Mouse (Mus musculus) adrenal gland, adult 18-20 months (tissue): Measurements from ENCODE around the gene Cpsf6. TPM values are rescaled to one million over a fixed set of nuclear protein-coding genes. Genes with fewer than 3 reads are reported as not detected.

Experiments
- DNase-seq, 2 experiments: peaks; one replicate each; pipeline ENCODE4 v3.0.0; 2021 to 2022; ENCODE audit warnings: low spot score in 2 of 2
- total RNA-seq, 2 experiments: library from RNA; stranded (reverse); gene quantifications; 1 replicate in 1 of 2; 2 replicates in 1 of 2; pipeline ENCODE4 v1.2.3; 2021

The Cpsf6 gene
- total RNA-seq, 2 experiments from 2014 or later, result 79.2 to 79.5 TPM

DNA sequence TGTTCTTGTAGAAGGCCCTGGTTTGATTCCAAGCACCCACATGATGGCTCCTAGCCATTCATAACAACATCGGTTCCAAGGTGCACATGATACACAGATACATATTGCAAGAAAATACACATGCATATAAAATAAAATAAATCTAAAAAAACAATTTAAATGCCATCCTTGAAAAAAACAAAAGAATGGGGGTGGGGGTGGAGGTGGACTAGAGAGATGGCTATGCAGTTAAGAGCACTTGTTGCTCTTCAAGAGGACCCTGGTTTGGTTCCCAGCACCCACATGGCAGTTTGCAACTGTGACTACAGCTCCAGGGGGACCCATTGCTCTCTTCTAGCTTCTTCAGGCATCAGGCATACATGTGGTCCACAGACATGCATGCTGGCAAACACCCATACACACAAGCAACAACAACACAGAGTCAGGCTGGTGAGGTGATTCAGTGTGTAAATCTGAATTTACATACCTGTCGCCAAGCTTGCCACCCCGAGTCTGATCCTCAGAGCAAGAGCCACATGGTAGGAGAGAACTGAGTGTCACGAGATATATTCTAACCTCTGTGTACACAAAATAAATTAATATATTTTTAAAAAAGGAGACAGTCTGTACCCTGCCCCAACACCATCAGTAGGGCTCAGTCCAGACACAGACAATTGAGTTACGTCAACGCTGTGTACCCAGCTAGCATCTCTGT lies 35.7 kb upstream of the Cpsf6 start:
- no peak for DNase-seq

GRCm38 (mm10) chr10:117414726-117415125 lies 34.9 kb upstream of the Cpsf6 start:
- DNase-seq, result no peak

DNA sequence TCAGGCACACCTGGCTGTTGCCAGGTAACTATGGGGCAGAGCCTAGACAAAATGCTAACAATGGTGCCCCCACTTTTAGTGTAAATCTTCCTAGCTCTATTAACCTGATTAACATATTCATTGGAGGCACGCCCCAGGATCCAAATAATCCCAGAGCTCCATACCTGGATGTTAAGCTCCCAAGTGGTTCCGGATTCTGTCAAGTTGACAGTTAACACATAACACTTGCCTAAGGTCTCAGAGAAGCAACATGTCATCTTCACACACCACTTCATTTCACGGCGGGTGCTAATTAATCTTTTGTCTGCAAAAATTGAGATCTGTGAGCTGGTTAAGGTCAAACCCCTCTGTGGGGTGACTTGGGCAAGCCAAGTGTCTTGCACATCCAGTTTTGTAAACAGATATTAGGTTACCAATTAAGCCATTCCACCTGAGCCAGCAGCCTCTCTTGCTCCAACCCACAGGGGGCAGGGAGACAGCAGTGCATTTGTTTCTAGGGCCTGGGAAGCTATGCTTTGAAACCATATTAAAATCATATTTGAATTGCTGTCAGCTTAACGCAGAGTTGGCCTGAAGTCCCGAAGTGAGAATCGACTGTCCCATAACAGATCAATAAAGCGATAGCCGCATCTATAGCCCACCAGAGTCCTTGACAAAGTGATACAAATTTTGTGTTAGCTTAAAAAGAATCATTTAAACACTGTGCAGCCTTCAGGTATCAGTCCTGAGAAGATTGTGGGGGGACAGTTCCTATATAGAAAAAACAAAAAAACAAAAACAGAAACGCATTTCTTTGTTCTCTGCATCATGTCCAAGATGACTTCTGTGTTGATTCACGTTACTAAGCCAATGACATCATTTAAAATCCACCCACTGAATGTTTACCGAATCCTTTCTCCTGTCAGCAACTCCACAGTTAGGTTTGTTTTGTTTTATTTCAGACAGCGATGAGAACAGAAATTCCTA lies 34.0 kb upstream of the Cpsf6 start:
- DNase-seq, result no peak

- no peak for DNase-seq
These were observed 32.8 kb upstream of the Cpsf6 start for GRCm38 (mm10) chr10:117412474-117413057.

- no peak for DNase-seq
These were observed 32.1 kb upstream of the Cpsf6 start for GRCm38 (mm10) chr10:117411716-117412473.

DNA sequence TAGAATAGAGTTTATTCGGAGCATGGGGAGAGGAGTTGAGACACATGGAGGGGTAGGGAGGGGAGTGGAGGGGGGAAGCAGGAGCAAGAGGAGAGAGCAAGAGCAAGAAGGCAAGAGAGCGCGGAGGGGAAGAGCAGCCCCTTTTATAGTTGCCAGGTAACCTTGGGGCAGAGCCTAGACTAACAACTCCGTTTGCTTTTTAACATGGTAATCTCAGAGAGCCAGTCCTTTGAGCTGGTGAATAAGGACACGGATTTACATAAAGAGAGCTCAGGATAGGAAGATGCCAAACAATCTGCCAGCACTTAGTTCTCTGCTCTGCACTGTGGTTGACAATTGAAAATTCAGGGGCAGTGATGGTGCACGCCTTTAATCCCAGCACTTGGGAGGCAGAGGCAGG lies 31.3 kb upstream of the Cpsf6 start:
- no peak for DNase-seq

DNA sequence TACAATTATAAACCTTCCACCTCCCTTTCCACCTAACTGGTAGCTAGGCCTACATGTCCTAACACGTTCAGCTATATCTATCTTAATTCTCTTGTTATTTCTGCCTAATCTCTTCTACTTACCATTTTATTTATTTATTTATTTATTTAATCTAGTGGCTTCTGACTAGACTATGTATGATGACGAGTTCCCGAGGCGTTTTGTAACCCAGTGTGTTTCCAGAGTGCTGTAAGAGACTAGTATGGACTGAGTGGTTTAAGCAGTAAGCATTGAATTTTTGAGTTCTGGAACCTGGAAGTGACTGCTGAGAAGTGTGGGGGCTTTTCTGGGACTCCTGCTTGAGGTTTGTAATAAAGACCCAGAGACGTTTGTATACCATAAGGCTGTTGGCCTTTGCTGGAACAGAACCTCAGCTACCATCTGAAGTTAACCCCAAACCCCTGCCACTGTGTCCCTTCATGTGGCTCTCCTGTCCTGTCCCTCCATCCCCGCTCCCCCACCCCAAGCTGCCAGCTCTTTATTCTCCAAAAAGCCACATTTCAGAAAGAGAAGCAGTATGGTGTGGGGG lies 30.8 kb upstream of the Cpsf6 start:
- no peak for DNase-seq

- no peak for DNase-seq
These were observed 29.8 kb upstream of the Cpsf6 start for GRCm38 (mm10) chr10:117409373-117410354.

GRCm38 (mm10) chr10:117408545-117409372 lies 28.9 kb upstream of the Cpsf6 start:
- no peak for DNase-seq

DNA sequence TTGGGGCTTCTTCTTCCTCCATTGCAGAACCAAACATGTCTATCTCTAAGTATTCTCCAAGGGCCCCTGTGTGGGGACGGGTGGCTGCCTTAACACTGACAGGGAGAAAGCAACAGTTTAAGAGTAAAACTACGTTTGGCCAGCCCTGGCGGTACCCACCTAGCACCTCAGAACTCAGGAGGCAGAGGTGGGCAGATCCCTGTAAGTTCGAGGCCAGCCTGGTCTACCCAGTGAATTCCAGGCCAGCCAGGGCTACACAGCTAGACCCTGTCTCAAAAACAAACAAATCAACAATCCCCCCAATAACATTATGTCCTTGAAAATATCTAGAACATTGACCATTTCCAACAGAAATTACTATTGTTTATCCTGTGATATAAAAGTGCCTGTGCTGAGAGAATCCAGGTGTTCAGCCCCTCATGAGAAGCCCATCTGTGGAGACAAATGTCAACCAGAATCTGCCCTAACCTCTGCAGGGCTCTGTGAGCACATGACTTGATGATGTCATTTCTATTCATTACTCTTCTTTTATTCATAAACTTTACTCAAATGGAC lies 28.0 kb upstream of the Cpsf6 start:
- no peak for DNase-seq

DNA sequence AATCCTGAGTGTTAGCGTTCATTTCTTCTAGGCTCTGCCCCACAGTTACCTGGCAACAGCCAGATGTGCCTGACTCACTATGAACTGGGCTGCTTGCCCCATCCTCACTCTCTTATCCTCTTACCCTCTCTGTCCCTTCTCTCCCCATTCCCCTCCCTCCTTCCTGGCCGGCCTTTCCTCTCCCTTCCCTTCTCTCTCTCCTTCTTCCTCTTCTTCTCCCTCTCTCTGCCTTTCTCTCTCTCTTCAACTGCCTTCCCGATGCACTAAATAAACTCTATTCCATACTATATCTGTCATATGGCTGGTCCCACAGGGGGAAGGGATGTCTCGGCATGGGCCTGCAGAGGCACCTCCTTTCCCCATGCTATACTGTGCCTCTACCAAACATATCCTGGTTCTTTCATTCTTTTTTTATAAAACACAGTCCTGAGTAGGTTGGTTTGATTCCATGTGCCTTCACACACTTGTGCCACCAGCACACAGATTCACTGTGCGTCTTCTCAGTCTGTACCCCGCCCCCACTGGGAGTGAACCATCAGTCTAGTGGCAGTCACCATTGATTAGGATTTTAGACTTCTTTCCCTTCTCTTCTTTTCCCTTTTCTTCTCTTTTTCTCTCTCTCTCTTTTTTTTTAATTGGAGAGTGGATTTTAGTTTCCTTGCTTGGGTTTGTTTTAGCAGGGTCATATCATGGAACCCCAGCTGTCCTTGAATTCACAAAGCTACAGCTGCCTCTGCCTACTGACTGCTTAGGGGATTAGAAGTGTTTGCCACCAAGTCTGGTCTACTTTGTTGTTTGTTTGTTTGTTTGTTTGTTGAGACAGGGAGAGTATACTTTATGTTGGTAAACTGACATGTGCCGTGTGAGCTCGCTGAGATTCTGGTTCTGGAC lies 27.3 kb upstream of the Cpsf6 start:
- DNase-seq, result no peak

GRCm38 (mm10) chr10:117406283-117406588 lies 26.4 kb upstream of the Cpsf6 start:
- DNase-seq, result no peak

- DNase-seq, result no peak
These were observed 25.9 kb upstream of the Cpsf6 start for GRCm38 (mm10) chr10:117405526-117406282.

DNA sequence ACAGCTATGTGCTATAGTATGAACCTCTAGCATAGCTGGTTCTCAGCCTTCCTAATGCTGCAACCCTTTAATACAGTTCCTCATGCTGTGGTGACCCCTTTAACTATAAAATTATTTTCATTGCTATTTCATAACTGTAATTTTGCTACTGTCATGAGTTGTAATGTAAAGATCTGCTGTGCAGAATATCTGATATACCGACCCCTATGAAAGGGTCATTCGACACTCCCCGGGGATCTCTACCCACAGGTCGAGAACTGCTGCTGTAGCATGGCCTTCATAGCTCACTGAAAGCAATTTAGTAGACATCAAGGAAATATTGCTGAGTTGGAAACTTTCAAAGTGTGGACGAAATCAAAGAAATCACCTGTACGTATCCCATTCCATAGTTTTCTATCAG lies 24.6 kb upstream of the Cpsf6 start:
- DNase-seq, result no peak

DNA sequence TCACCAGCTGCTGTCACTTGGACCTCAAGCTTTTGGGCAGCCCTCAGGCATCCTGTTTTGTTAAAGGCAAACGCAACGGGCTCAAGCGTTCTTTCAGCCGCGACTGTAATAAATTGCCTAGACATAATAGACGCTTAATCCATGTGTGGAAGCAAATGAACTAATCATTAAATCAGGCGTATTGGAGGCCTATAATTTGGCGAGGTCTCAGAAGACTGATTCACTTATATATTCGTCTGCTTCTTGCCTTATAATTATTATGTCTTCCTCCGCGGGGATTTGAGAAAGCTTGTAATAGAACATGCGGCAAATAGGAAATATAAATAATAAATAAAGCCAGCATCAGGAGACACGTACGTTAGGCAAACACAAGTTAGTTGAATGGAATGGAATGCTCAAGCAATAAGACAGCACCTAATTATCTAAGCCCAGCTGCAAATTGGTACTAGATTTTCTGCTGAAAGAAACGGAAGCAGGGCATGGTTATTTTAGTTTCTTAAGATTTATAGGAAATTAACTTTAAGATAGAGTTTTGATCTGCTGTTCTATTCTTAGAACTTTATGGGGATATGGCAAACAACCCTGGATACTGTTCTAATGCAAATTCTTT lies 23.6 kb upstream of the Cpsf6 start:
- no peak for DNase-seq
